Mouse (Mus musculus) olfactory bulb, adult 2 months (tissue): ENCODE data around the gene Rcbtb1. TPM values are rescaled to one million over a fixed set of nuclear protein-coding genes. Genes with fewer than 3 reads are reported as not detected.
"Not testable (repeated sequence)": the region's sequence is repeated elsewhere in the genome, so short reads cannot be mapped to it uniquely, and the experiment has no call there.

Experiments used
- H3K27ac ChIP-seq: fragments of 200-500 bp; 2 replicates; pipeline ENCODE4 v1.5.1; 2012; ENCODE audit warnings: low read depth, low read length; ENCODE audit not compliant: insufficient read depth
- H3K4me1 ChIP-seq: fragments of 200-500 bp; 2 replicates; pipeline ENCODE4 v1.6.1; 2012; ENCODE audit warnings: low read length; ENCODE audit not compliant: control insufficient read depth, insufficient read depth
- H3K4me3 ChIP-seq: fragments of 200-500 bp; 2 replicates; pipeline ENCODE4 v1.5.1; 2012; ENCODE audit warnings: mild to moderate bottlenecking, low read depth, low read length, moderate library complexity; ENCODE audit not compliant: insufficient read depth
- CTCF ChIP-seq: fragments of 200-500 bp; IDR thresholded peaks from 2 replicates; pipeline ENCODE4 v1.5.1; 2012; ENCODE audit warnings: low read depth, mild to moderate bottlenecking, low read length, moderate library complexity; ENCODE audit not compliant: insufficient read depth
- POLR2A ChIP-seq: fragments of 200-500 bp; IDR thresholded peaks from 2 replicates; pipeline ENCODE4 v1.6.1; 2012; ENCODE audit warnings: mild to moderate bottlenecking, low read depth, low read length, moderate library complexity; ENCODE audit not compliant: insufficient read depth
- WGBS: fragments of 180-500 bp; shearing (Covaris S2); methylation state at CpG from one replicate; pipeline ENCODE4 v1.1.7; 2018; 5-methylcytosine and 5-hydroxymethylcytosine counted together
- polyA plus RNA-seq: library from polyadenylated mRNA; stranded (reverse); fragments of >200 nt; gene quantifications from 2 replicates; pipeline ENCODE4 v1.2.4, GENCODE M21; 2012; ENCODE audit warnings: low replicate concordance; ENCODE audit not compliant: missing spikeins, insufficient read depth, insufficient read length

Rcbtb1 gene
- polyA plus RNA-seq, 1 experiment, result not detected

DNA sequence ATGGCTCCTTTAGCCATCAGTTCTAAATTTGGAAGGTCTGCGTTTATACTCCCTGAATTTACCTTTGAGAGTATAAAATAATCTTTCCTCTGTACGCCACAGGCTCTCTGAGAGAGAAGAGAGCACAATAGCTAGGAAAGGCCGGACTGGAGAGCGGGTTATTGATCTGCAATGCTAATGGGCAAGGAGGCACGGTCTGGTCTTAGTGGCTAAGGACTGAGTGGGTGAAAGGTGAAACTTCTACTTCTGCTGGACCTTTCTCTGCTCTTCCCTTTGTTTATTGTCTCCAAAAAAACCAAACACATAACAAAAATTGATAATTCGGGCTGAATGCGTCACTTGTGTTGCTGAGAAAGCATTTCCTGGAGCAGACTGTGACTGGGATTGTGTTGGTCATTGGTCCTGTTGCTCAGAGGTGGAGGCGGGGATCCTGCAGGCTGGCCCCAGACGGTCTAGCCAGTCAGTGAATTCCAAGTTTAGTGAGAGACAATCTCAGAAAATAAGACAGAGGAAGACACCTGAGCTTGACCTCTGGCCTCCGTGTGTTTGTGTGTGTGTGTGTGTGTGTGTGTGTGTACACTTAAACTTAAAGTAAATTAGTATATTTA, 5.1 kb downstream of the Rcbtb1 start:
- no peak overlapping the region for H3K4me3 ChIP-seq
- TF ChIP-seq CTCF (no peak), POLR2A (no peak)
- H3K27ac ChIP-seq, result no peak overlapping the region
- H3K4me1 ChIP-seq, result peaks cover 7% of the 10 kb centered on the region
- 71% methylated on average over 10 of the region's 10 CpGs for WGBS

DNA sequence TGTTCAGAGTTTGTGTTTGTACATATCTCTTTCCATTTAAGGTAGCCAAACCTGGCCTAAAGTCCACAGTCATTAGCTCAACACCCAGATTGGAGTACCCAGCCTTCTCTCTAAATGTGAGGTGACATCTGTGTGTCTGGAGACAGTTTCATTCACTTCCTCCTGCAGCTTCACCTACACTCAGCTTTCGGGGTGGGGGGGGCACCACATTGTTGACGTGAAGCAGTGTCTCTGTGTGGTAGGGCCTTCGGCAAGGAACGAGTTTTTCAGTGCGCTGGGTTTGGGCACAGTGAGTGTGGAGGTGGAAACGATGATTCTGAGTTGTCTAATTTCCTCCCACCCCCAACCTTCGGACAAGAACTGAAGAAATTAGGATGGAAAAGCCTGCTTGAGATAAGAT, 8.0 kb downstream of the Rcbtb1 start:
- TF ChIP-seq POLR2A (no peak), CTCF (no peak)
- Histone ChIP-seq H3K4me3 (no peak overlapping the region), H3K4me1 (peaks cover 7% of the 10 kb centered on the region), H3K27ac (no peak overlapping the region)
- 54% methylated on average over 7 of the region's 7 CpGs for WGBS

DNA sequence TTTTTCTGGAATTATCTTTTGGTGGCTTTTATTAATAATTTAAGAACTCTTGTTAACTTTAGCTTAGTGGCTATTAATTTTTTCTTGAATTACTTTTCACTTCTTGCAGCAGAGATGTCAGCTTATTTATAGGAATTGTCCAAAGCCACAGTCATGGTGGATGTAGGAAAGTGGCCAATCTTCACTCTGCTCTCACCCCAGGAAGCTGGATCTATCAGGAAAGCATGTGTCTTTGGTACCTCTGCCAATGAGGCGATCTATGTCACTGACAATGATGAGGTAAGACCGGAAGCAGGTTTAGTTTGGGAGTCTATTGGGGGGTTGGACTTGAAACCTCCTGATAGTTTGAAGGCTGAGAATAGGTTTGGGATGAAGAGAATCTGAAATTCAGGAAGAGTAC, 8.8 kb downstream of the Rcbtb1 start:
- Histone ChIP-seq H3K4me1 (peaks cover 7% of the 10 kb centered on the region), H3K4me3 (no peak overlapping the region), H3K27ac (no peak overlapping the region)
- WGBS, result 96% methylated on average over 2 of the region's 2 CpGs
- no peak for TF ChIP-seq POLR2A
- no peak for TF ChIP-seq CTCF

DNA sequence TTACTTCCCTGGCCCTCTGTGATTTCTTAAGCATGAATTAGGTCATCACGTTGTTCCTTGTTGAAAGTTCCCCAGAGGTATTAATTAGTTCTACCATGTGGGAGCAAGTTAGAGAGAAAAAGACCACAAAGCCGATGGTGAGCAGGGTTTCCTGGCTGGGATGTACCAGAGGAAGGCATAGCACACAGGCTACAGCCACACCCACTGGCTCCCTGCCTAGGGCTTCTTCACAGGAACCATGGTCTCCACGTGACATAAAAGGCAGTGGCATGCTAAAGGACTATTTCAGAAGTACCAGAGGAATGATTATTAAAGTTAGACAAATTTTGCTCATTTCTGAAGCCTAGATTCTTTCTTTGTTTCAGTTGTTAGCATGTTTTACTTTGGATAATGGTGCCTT, 18.2 kb downstream of the Rcbtb1 start:
- 34% methylated on average over 3 of the region's 3 CpGs for WGBS
- Histone ChIP-seq H3K27ac (no peak overlapping the region), H3K4me3 (no peak overlapping the region), H3K4me1 (no peaks in the 10 kb centered on the region)
- TF ChIP-seq POLR2A, result no peak
- no peak for TF ChIP-seq CTCF

DNA sequence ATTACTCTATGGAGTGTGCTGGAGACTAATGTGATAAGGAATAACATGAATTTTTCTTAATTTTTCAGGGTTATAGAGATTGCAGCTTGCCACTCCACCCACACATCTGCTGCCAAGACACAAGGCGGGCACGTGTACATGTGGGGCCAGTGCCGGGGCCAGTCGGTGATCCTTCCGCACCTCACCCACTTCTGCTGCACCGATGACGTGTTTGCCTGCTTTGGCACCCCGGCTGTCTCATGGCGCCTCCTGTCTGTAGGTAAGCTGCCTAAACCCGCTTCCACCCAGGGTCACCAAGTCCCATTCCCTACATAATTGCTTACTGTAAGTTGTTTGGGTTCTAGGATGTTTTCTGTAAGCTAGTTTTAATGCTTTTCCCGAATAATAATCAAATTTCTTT, 25.2 kb downstream of the Rcbtb1 start:
- Histone ChIP-seq H3K4me1 (no peaks in the 10 kb centered on the region), H3K27ac (no peak overlapping the region), H3K4me3 (no peak overlapping the region)
- 98% methylated on average over 11 of the region's 11 CpGs for WGBS
- no peak for TF ChIP-seq CTCF
- TF ChIP-seq POLR2A, result no peak

DNA sequence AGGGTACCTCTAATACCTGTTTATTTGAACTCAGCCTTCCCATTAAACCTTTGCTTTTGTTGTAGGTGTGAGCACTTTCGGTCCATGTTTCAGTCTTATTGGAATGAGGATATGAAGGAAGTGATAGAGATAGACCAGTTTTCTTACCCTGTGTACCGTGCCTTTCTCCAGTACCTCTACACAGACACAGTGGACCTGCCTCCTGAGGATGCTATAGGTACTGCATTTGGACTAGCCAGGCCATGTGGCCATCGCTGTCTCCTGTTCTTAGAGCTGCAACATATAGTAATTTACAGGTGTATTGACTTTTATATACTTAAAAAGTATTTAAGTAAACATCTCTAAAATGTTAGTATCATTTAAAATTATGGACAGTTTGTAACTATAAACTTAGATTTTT, 28.8 kb downstream of the Rcbtb1 start:
- Histone ChIP-seq H3K4me3 (no peak overlapping the region), H3K27ac (no peak overlapping the region), H3K4me1 (no peaks in the 10 kb centered on the region)
- WGBS, result 93% methylated on average over 3 of the region's 3 CpGs
- no peak for TF ChIP-seq POLR2A
- no peak for TF ChIP-seq CTCF

DNA sequence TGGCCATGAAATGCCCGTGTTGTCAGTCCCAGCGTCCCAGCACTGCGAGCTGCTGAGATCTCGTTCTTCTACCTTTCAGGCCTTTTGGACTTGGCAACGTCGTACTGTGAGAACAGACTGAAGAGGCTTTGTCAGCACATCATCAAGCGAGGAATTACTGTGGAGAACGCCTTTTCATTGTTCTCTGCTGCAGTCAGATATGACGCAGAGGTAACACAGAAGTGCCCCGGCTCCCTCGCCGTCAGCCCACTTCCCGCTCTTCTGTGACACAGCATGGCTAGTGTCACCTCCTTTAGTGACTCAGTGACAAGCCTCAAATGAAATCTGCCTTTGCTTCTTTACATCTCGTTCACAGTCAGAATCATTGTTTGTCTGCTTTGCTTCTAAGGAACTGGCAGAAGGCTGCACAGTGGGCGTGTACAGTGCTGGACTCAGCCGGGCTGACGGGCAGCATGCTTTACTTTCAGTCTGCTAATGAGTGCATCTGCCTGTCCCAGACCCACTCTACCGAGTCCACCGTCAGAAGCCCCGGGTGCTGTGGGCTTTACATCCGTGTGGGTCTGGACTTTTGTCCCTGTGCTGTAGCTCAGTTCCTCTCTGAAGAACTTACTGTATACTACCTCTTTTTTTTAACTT, 29.4 kb downstream of the Rcbtb1 start:
- Histone ChIP-seq H3K27ac (no peak overlapping the region), H3K4me1 (no peaks in the 10 kb centered on the region), H3K4me3 (no peak overlapping the region)
- no peak for TF ChIP-seq CTCF
- 85% methylated on average over 21 of the region's 21 CpGs for WGBS

DNA sequence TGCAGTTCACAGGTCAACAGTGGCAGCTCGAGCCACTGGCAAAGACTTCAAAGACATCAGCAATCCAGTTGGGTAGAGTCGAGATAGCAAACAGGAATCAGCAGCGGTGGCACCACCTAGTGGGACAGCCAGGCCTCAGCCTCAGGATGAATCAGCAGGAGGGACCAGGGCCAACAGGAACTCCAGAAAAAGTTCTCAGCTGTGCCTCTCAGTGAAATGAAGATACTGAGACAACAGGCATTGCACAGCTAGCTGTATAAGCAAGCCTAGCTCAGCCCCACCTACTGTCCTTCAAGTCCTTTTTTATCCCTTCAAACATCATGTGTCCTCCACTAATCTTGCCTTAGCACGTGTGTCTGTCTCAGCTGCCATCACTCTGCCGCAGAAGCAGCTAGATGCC, 31.0 kb downstream of the Rcbtb1 start:
- 54% methylated on average over 5 of the region's 5 CpGs for WGBS
- no peak overlapping the region for H3K4me3 ChIP-seq
- no peak overlapping the region for H3K27ac ChIP-seq
- no peaks in the 10 kb centered on the region for H3K4me1 ChIP-seq
- no peak for TF ChIP-seq CTCF
- TF ChIP-seq POLR2A, result no peak

DNA sequence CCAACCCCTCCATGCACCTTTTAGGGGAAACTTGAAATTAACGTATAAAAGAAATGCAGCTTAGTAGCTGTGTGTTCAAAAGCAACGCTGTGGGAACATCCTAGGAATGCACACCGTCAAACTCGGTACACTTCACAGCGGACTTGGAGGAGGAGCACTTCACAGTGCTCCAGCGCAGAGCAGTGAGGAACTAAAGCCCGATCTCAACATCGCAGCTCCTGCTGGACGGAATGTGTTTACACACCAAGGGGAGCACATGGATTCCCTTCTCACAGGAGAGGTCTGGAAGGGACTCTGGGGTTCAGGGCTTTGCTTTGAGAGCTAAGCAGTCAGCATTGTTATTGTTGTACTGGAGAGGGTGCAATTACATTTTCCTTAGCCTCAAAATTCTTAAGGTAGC, 32.6 kb downstream of the Rcbtb1 start:
- H3K4me3 ChIP-seq, result no peak overlapping the region
- 95% methylated on average over 9 of the region's 9 CpGs for WGBS
- no peaks in the 10 kb centered on the region for H3K4me1 ChIP-seq
- no peak for TF ChIP-seq CTCF
- no peak for TF ChIP-seq POLR2A
- H3K27ac ChIP-seq, result no peak overlapping the region

DNA sequence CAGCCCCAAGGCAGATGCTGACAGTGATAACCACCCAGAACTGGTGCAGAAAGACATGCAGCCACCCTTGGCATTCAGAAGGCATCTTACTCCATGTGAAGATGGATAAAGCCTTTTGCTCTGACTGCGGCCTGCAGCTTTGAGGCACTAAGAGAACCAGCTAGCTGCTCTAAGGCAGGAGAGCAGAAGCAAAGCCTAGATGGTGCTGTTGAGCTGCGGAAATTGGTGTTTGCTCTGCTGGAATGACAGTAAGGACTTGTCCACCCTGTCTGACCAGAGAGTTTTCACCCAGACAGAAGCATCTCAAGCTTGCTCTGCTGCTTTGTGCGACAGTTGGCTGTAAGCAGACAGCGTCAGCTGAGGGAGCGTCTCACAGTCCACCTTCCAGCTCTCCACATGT, 49.3 kb downstream of the Rcbtb1 start:
- H3K27ac ChIP-seq, H3K4me1 ChIP-seq, H3K4me3 ChIP-seq: not testable (repeated sequence)
- 71% methylated on average over 5 of the region's 5 CpGs for WGBS

DNA sequence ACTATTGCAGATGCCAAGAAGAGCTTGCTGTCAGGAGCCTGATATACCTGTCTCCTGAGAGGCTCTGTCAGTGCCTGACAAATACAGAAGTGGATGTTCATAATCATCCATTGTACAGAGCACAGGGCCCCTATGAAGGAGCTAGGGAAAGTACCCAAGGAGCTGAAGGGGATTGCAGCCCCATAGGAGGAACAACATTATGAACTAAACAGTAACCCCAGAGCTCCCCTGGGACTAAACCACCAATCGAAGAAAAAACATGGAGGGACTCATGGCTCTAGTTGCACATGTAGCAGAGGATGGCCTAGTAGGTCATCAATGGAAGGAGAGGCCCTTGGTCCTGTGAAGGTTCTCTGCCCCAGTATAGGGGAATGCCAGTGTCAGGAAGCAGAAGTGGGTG, 54.9 kb downstream of the Rcbtb1 start:
- H3K4me3 ChIP-seq, H3K4me1 ChIP-seq, H3K27ac ChIP-seq: not testable (repeated sequence)
- WGBS, result 90% methylated on average over 1 of the region's 1 CpGs
